Mouse (Mus musculus) forebrain, embryonic 13.5 days (tissue): ENCODE measurements around the gene Ern2. TPM values are rescaled to one million over a fixed set of nuclear protein-coding genes. Genes with fewer than 3 reads are reported as not detected.
A peak's percentile ranks its signal among the peaks of the same experiment; 100 is the strongest.

Experiments used
- ATAC-seq: fragments of 200-750 bp; cut with Nextera tagmentation; 2 replicates; pipeline ENCODE4 v1.8.0; 2017
- H3K27ac ChIP-seq: fragments of 300-500 bp; sonication (generic); 2 replicates; pipeline ENCODE4 v1.5.1; 2015; ENCODE audit warnings: inconsistent platforms, mild to moderate bottlenecking, moderate library complexity
- H3K27me3 ChIP-seq: fragments of 300-500 bp; sonication (generic); 2 replicates; pipeline ENCODE4 v1.6.1; 2015; ENCODE audit warnings: mild to moderate bottlenecking, inconsistent platforms
- H3K36me3 ChIP-seq: fragments of 300-500 bp; sonication (generic); 2 replicates; pipeline ENCODE4 v1.6.1; 2015; ENCODE audit warnings: mild to moderate bottlenecking, inconsistent platforms; ENCODE audit not compliant: poor library complexity, severe bottlenecking
- H3K4me1 ChIP-seq: fragments of 300-500 bp; sonication (generic); 2 replicates; pipeline ENCODE4 v1.6.1; 2015; ENCODE audit warnings: inconsistent platforms
- H3K4me2 ChIP-seq: fragments of 300-500 bp; sonication (generic); 2 replicates; pipeline ENCODE4 v1.6.1; 2015; ENCODE audit warnings: inconsistent platforms, mild to moderate bottlenecking, moderate library complexity
- H3K4me3 ChIP-seq: fragments of 300-500 bp; sonication (generic); 2 replicates; pipeline ENCODE4 v1.5.1; 2015; ENCODE audit warnings: mild to moderate bottlenecking, inconsistent platforms
- H3K9ac ChIP-seq: fragments of 300-500 bp; sonication (generic); 2 replicates; pipeline ENCODE4 v1.6.1; 2015; ENCODE audit warnings: mild to moderate bottlenecking, inconsistent platforms
- H3K9me3 ChIP-seq: fragments of 300-500 bp; sonication (generic); replicated peaks from 2 replicates; pipeline ENCODE4 v1.6.1; 2016; ENCODE audit warnings: inconsistent platforms
- WGBS: fragments of 180-500 bp; shearing (Covaris S2); methylation state at CpG from one replicate; pipeline ENCODE4 v1.1.7; 2015; 5-methylcytosine and 5-hydroxymethylcytosine counted together
- polyA plus RNA-seq: library from polyadenylated mRNA; unstranded; fragments of >200 nt; fragmentation: Nextera tagmentation; extraction: Ambion mirVana; gene quantifications from 2 replicates; pipeline ENCODE4 v1.2.1, GENCODE M21; 2015

The Ern2 gene
- polyA plus RNA-seq, 1 experiment from 2014 or later = 0.40 TPM

GRCm38 (mm10) chr7:122196771-122197170, 10.8 kb upstream of the Ern2 start:
- Histone ChIP-seq H3K27me3 (no peaks in the 10 kb centered on the region), H3K27ac (no peak overlapping the region), H3K36me3 (no peaks in the 10 kb centered on the region), H3K9ac (no peak overlapping the region), H3K4me2 (no peak overlapping the region), H3K4me3 (no peak overlapping the region), H3K4me1 (no peaks in the 10 kb centered on the region), H3K9me3 (peaks cover 4% of the 10 kb centered on the region; the same call in 1 of the 2 replicates)
- 92% methylated on average over 9 of the region's 9 CpGs for WGBS
- ATAC-seq = no peak

GRCm38 (mm10) chr7:122193919-122194318, 7.9 kb upstream of the Ern2 start:
- Histone ChIP-seq H3K9ac (no peak overlapping the region), H3K9me3 (peaks cover 4% of the 10 kb centered on the region; the same call in 1 of the 2 replicates), H3K27ac (no peak overlapping the region), H3K4me1 (no peaks in the 10 kb centered on the region), H3K27me3 (no peaks in the 10 kb centered on the region), H3K4me3 (no peak overlapping the region), H3K4me2 (no peak overlapping the region), H3K36me3 (no peaks in the 10 kb centered on the region)
- ATAC-seq = no peak

- Histone ChIP-seq H3K27ac (no peak overlapping the region), H3K27me3 (no peaks in the 10 kb centered on the region), H3K9me3 (peaks cover 4% of the 10 kb centered on the region; the same call in 1 of the 2 replicates), H3K36me3 (no peaks in the 10 kb centered on the region), H3K4me1 (no peaks in the 10 kb centered on the region), H3K9ac (no peak overlapping the region), H3K4me2 (no peak overlapping the region), H3K4me3 (no peak overlapping the region)
- 59% methylated on average over 10 of the region's 10 CpGs for WGBS
- no peak for ATAC-seq
Observed at GRCm38 (mm10) chr7:122191097-122191496, 5.1 kb upstream of the Ern2 start.

GRCm38 (mm10) chr7:122189484-122189883, 3.5 kb upstream of the Ern2 start:
- no peaks in the 10 kb centered on the region for H3K9me3 ChIP-seq
- no peak overlapping the region for H3K9ac ChIP-seq
- WGBS = 24% methylated on average over 7 of the region's 7 CpGs
- H3K4me2 ChIP-seq = no peak overlapping the region
- H3K27me3 ChIP-seq = no peaks in the 10 kb centered on the region
- no peaks in the 10 kb centered on the region for H3K36me3 ChIP-seq
- ATAC-seq = no peak
- H3K4me1 ChIP-seq = no peaks in the 10 kb centered on the region
- H3K27ac ChIP-seq = no peak overlapping the region
- H3K4me3 ChIP-seq = no peak overlapping the region

GRCm38 (mm10) chr7:122184569-122184968, 1.4 kb downstream of the Ern2 start:
- Histone ChIP-seq H3K27me3 (no peaks in the 10 kb centered on the region), H3K9ac (no peak overlapping the region), H3K4me3 (no peak overlapping the region), H3K27ac (no peak overlapping the region), H3K4me2 (no peak overlapping the region), H3K36me3 (no peaks in the 10 kb centered on the region), H3K9me3 (no peaks in the 10 kb centered on the region), H3K4me1 (no peaks in the 10 kb centered on the region)
- no peak for ATAC-seq
- WGBS = 79% methylated on average over 5 of the region's 5 CpGs

- 94% methylated on average over 7 of the region's 7 CpGs for WGBS
- no peaks in the 10 kb centered on the region for H3K4me1 ChIP-seq
- H3K4me2 ChIP-seq = no peak overlapping the region
- no peak overlapping the region for H3K27ac ChIP-seq
- H3K9ac ChIP-seq = no peak overlapping the region
- H3K9me3 ChIP-seq = no peaks in the 10 kb centered on the region
- H3K36me3 ChIP-seq = no peaks in the 10 kb centered on the region
- no peaks in the 10 kb centered on the region for H3K27me3 ChIP-seq
- no peak overlapping the region for H3K4me3 ChIP-seq
- no peak for ATAC-seq
Observed at GRCm38 (mm10) chr7:122180720-122181119, 5.3 kb downstream of the Ern2 start.

- Histone ChIP-seq H3K9ac (no peak overlapping the region), H3K4me2 (no peak overlapping the region), H3K4me3 (no peak overlapping the region), H3K27me3 (no peaks in the 10 kb centered on the region), H3K27ac (no peak overlapping the region), H3K9me3 (no peaks in the 10 kb centered on the region), H3K4me1 (no peaks in the 10 kb centered on the region), H3K36me3 (peaks cover 44% of the 10 kb centered on the region)
- no peak for ATAC-seq
- 79% methylated on average over 10 of the region's 10 CpGs for WGBS
Observed at GRCm38 (mm10) chr7:122171613-122172012, 14.4 kb downstream of the Ern2 start.

- WGBS = 85% methylated on average over 6 of the region's 6 CpGs
- Histone ChIP-seq H3K9ac (no peak overlapping the region), H3K4me1 (no peaks in the 10 kb centered on the region), H3K9me3 (no peaks in the 10 kb centered on the region), H3K27ac (no peak overlapping the region), H3K36me3 (peaks cover 53% of the 10 kb centered on the region), H3K4me2 (no peak overlapping the region), H3K4me3 (no peak overlapping the region), H3K27me3 (no peaks in the 10 kb centered on the region)
- no peak for ATAC-seq
Observed at GRCm38 (mm10) chr7:122170705-122171104, 15.3 kb downstream of the Ern2 start.

GRCm38 (mm10) chr7:122167203-122167602, 18.8 kb downstream of the Ern2 start:
- Histone ChIP-seq H3K4me3 (no peak overlapping the region), H3K27me3 (no peaks in the 10 kb centered on the region), H3K4me1 (peaks cover 8% of the 10 kb centered on the region; the same call in 1 of the 2 replicates), H3K27ac (no peak overlapping the region), H3K36me3 (peaks cover 86% of the 10 kb centered on the region), H3K4me2 (no peak overlapping the region), H3K9ac (no peak overlapping the region), H3K9me3 (no peaks in the 10 kb centered on the region)
- ATAC-seq = no peak
- WGBS = 91% methylated on average over 7 of the region's 7 CpGs

- no peak overlapping the region for H3K4me3 ChIP-seq
- H3K9ac ChIP-seq = no peak overlapping the region
- H3K4me2 ChIP-seq = no peak overlapping the region
- no peak overlapping the region for H3K27ac ChIP-seq
- peaks cover 74% of the 10 kb centered on the region for H3K36me3 ChIP-seq
- peaks cover 37% of the 10 kb centered on the region for H3K4me1 ChIP-seq
- no peak for ATAC-seq
- 87% methylated on average over 8 of the region's 8 CpGs for WGBS
- no peaks in the 10 kb centered on the region for H3K27me3 ChIP-seq
- no peaks in the 10 kb centered on the region for H3K9me3 ChIP-seq
Observed at GRCm38 (mm10) chr7:122163766-122164165, 22.2 kb downstream of the Ern2 start.

GRCm38 (mm10) chr7:122160037-122160436, 26.0 kb downstream of the Ern2 start:
- ATAC-seq = no peak

GRCm38 (mm10) chr7:122158915-122159902, 26.8 kb downstream of the Ern2 start, which contains the start of gene Plk1:
TSS of gene Plk1 (plus strand) at chr7:122159439.
- H3K36me3 ChIP-seq = peaks cover 28% of the 10 kb centered on the region
- H3K9ac ChIP-seq = peak within 1 kb of the TSS; percentile 79
- peaks cover 54% of the 10 kb centered on the region for H3K4me1 ChIP-seq
- ATAC-seq = peak; percentile 95
- H3K9me3 ChIP-seq = no peaks in the 10 kb centered on the region
- H3K27me3 ChIP-seq = no peaks in the 10 kb centered on the region
- WGBS = under 1% methylated on average over 63 of the region's 63 CpGs
- peak within 1 kb of the TSS; percentile 81 for H3K4me3 ChIP-seq
- peak within 1 kb of the TSS; percentile 80 for H3K27ac ChIP-seq
- H3K4me2 ChIP-seq = peak within 1 kb of the TSS; percentile 86

More at GRCm38 (mm10) chr7:122160037-122160436, 26.0 kb downstream of the Ern2 start:
- Histone ChIP-seq H3K27ac (0 out of 2 replicates have a peak overlapping the region, but pooled peaks have one; percentile 35), H3K27me3 (no peaks in the 10 kb centered on the region), H3K36me3 (peaks cover 37% of the 10 kb centered on the region), H3K4me1 (peaks cover 54% of the 10 kb centered on the region), H3K9ac (peak overlapping the region; percentile 79), H3K4me2 (peak overlapping the region; percentile 86), H3K4me3 (peak overlapping the region; percentile 81), H3K9me3 (no peaks in the 10 kb centered on the region)
- WGBS = under 1% methylated on average over 12 of the region's 12 CpGs
